Mouse (Mus musculus) small intestine, adult 2 months (tissue): Measurements from ENCODE around the gene Cdh5. TPM values are rescaled to one million over a fixed set of nuclear protein-coding genes. Genes with fewer than 3 reads are reported as not detected.

Experiments used
- H3K27ac ChIP-seq: fragments of 200-500 bp; 2 replicates; pipeline ENCODE4 v1.5.1; 2012; ENCODE audit warnings: low read depth, low read length, control low read depth, inconsistent platforms; ENCODE audit not compliant: insufficient read depth
- H3K27me3 ChIP-seq: fragments of 200-500 bp; 2 replicates; pipeline ENCODE4 v1.6.1; 2012; ENCODE audit warnings: mild to moderate bottlenecking, moderate library complexity, low read length, inconsistent platforms; ENCODE audit not compliant: control insufficient read depth, insufficient read depth
- H3K36me3 ChIP-seq: fragments of 200-500 bp; 2 replicates; pipeline ENCODE4 v1.6.1; 2012; ENCODE audit warnings: mild to moderate bottlenecking, low read length, control low read depth, inconsistent platforms; ENCODE audit not compliant: control insufficient read depth, insufficient read depth
- H3K4me1 ChIP-seq: fragments of 200-500 bp; 2 replicates; pipeline ENCODE4 v1.6.1; 2012; ENCODE audit warnings: low read length, inconsistent platforms, mixed read lengths; ENCODE audit not compliant: control insufficient read depth, insufficient read depth, insufficient read length
- H3K4me3 ChIP-seq: fragments of 200-500 bp; 2 replicates; pipeline ENCODE4 v1.5.1; 2012; ENCODE audit warnings: low read depth, mild to moderate bottlenecking, control low read depth, inconsistent platforms, low read length, moderate library complexity
- CTCF ChIP-seq: fragments of 200-500 bp; IDR thresholded peaks from 2 replicates; pipeline ENCODE4 v1.5.1; 2012; ENCODE audit warnings: low read depth, mild to moderate bottlenecking, control low read depth, inconsistent platforms, low read length, moderate library complexity, mixed read lengths; ENCODE audit not compliant: insufficient replicate concordance, insufficient read length; ENCODE audit errors: extremely low read depth
- POLR2A ChIP-seq: fragments of 200-500 bp; IDR thresholded peaks from 2 replicates; pipeline ENCODE4 v1.6.1; 2012; ENCODE audit warnings: low read depth, mild to moderate bottlenecking, control low read depth, inconsistent platforms, low read length, moderate library complexity
- WGBS: fragments of 180-500 bp; shearing (Covaris S2); methylation state at CpG from one replicate; pipeline ENCODE4 v1.1.7; 2018; 5-methylcytosine and 5-hydroxymethylcytosine counted together
- polyA plus RNA-seq: library from polyadenylated mRNA; depleted of rRNA; stranded (reverse); fragments of >200 nt; gene quantifications from 2 replicates; pipeline ENCODE4 v1.2.3, GENCODE M21; 2012

Gene Cdh5
- polyA plus RNA-seq, 1 experiment = 13.2 TPM

- Histone ChIP-seq H3K27ac (no peak overlapping the region), H3K36me3 (no peaks in the 10 kb centered on the region), H3K27me3 (no peaks in the 10 kb centered on the region), H3K4me1 (no peaks in the 10 kb centered on the region), H3K4me3 (no peak overlapping the region)
- 71% methylated on average over 5 of the region's 5 CpGs for WGBS
- TF ChIP-seq POLR2A (no peak), CTCF (no peak)
These were observed 59.3 kb downstream of the Cdh5 start for GRCm38 (mm10) chr8:104160731-104161130.

DNA sequence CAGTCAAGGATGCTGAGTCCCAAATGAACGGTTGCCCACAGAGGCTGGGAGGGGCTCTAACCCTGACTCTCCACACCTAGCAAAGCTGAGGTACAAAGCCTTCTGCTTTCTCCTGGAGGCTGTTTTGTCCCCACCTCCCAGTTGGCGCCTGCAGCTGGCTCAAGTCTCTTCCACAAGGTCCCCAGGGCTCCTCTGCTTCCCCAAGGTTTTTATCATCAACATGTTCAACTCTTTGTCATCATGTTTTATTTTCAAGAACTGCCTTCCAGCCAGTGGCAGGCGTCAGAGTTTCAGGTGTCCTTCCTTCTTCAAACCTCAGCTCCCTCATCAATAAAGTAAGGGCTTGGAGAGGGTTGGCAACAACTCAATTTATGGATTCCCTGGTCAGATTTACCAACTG lies 68.0 kb downstream of the Cdh5 start:
- no peak overlapping the region for H3K27ac ChIP-seq
- TF ChIP-seq POLR2A (no peak), CTCF (no peak)
- 76% methylated on average over 3 of the region's 3 CpGs for WGBS
- H3K36me3 ChIP-seq = no peaks in the 10 kb centered on the region
- H3K4me3 ChIP-seq = no peak overlapping the region
- H3K4me1 ChIP-seq = no peaks in the 10 kb centered on the region
- H3K27me3 ChIP-seq = peaks cover 27% of the 10 kb centered on the region

DNA sequence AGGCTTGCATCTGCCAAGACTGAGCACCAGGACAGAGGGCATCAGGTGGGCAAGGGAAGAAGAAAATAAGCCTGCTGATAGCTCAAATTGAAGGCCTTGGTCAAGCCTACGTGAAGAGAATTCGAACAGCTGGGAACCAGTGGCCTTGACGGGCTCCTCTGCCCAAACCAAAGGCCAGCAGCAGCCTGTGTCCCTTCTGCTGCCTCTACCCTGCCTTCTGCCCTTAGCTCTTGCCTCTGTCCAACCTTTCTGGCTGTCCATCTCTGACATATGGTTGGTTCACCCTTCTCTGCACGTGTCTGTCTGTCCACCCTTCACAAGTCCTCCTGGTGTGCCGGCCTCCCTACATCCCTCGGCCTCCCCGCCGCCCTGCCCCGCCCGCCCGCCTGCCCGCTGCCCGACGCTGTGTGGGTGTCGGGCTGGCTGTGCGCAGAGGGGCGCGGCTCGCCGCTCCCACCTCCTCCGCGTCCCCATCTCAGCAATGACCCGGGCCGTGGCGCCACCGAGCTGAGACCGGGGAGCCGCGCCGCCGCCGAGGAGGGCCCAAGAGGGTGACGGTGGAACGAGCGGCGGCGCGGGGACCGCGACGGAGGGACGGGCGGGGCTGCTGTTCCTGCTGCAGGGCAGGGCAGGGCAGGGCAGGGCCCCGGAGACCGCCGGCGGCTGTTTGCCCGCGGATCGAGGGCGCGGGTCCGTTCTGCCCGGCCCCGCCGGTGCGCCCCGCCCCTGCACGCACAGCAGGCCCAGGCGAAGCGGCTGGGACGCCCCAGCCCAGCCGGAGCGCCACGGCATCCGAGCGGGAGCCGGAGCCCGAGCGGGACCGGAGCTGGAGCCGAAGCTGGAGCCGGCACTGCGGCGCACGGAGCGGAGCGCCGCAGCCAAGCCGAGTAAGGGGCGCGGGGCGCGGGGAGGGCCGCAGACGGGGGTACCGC lies 69.0 kb downstream of the Cdh5 start, which contains the start of gene Bean1:
Gene Bean1 (plus strand): TSS at position 325 of the 932 bp plus-strand sequence.
- TF ChIP-seq POLR2A = no peak
- TF ChIP-seq CTCF = no peak
- Histone ChIP-seq H3K36me3 (no peaks in the 10 kb centered on the region), H3K4me1 (no peaks in the 10 kb centered on the region), H3K4me3 (peak within 1 kb of the TSS; percentile 55), H3K27ac (no peak within 1 kb of the TSS), H3K27me3 (peaks cover 27% of the 10 kb centered on the region)
- WGBS = 2% methylated on average over 87 of the region's 87 CpGs

DNA sequence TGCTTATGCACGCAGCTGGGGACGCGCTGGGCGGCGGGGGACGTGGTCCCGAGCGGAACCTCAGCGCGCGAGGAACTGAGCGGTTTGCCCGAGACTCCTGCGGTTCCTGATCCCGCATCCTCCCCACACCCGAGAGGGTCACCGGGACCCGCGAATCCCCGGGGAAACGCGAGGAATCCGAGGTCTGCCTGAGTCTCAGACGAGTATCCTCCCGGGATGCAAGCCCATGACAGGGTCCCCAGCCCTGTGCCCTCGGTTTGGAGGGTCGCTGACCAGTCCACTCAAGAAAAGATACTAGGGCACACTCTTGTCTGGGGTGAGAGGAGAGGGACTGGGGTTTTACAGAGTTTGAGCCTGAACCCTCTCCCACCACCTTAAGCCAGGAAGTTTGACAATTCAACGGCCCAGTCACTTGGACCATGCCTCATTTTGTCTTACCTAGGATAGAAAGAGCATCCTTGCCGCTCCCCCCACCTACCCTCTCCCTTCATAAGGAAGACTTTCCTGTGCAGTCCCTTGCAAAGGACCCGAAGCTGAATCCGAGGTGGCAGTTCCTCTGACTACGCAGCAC lies 69.7 kb downstream of the Cdh5 start:
- Histone ChIP-seq H3K36me3 (no peaks in the 10 kb centered on the region), H3K4me3 (peak overlapping the region; percentile 55), H3K27ac (no peak overlapping the region), H3K4me1 (no peaks in the 10 kb centered on the region), H3K27me3 (peaks cover 27% of the 10 kb centered on the region)
- 6% methylated on average over 32 of the region's 32 CpGs for WGBS
- TF ChIP-seq CTCF = no peak
- TF ChIP-seq POLR2A = no peak

GRCm38 (mm10) chr8:104172420-104172819 lies 71.0 kb downstream of the Cdh5 start:
- Histone ChIP-seq H3K27ac (no peak overlapping the region), H3K4me3 (no peak overlapping the region), H3K4me1 (no peaks in the 10 kb centered on the region), H3K36me3 (no peaks in the 10 kb centered on the region), H3K27me3 (peaks cover 27% of the 10 kb centered on the region)
- 86% methylated on average over 6 of the region's 6 CpGs for WGBS
- TF ChIP-seq CTCF (no peak), POLR2A (no peak)

GRCm38 (mm10) chr8:104175848-104176527 lies 74.6 kb downstream of the Cdh5 start:
- TF ChIP-seq CTCF = no peak
- no peak for TF ChIP-seq POLR2A
- Histone ChIP-seq H3K4me1 (no peaks in the 10 kb centered on the region), H3K4me3 (no peak overlapping the region), H3K27ac (no peak overlapping the region), H3K36me3 (no peaks in the 10 kb centered on the region), H3K27me3 (peaks cover 10% of the 10 kb centered on the region)
- 44% methylated on average over 8 of the region's 8 CpGs for WGBS
